Mouse (Mus musculus) intestine, postnatal 0 days (tissue): ENCODE results near the gene Olfr524. TPM values are rescaled to one million over a fixed set of nuclear protein-coding genes. Genes with fewer than 3 reads are reported as not detected.

Experiments used
- ATAC-seq: fragments of 200-750 bp; cut with Nextera tagmentation; 2 replicates; pipeline ENCODE4 v1.8.0; 2017; ENCODE audit warnings: mild to moderate bottlenecking, moderate TSS enrichment, moderate library complexity
- H3K27ac ChIP-seq: fragments of 300-500 bp; sonication (generic); 2 replicates; pipeline ENCODE4 v1.5.1; 2014; ENCODE audit warnings: mild to moderate bottlenecking, low read depth, low read length, moderate library complexity
- H3K27me3 ChIP-seq: fragments of 300-500 bp; sonication (generic); replicated peaks from 2 replicates; pipeline ENCODE4 v1.6.1; 2014; ENCODE audit warnings: low read length, mixed read lengths; ENCODE audit not compliant: control insufficient read depth, insufficient read depth
- H3K36me3 ChIP-seq: fragments of 300-500 bp; sonication (generic); 2 replicates; pipeline ENCODE4 v1.6.1; 2014; ENCODE audit warnings: mild to moderate bottlenecking, moderate library complexity; ENCODE audit not compliant: control insufficient read depth, insufficient read depth
- H3K4me1 ChIP-seq: fragments of 300-500 bp; sonication (generic); replicated peaks from 2 replicates; pipeline ENCODE4 v1.6.1; 2014; ENCODE audit warnings: antibody characterized with exemption, low read length, mixed read lengths; ENCODE audit not compliant: control insufficient read depth, insufficient read depth
- H3K4me2 ChIP-seq: fragments of 300-500 bp; sonication (generic); replicated peaks from 2 replicates; pipeline ENCODE4 v1.6.1; 2014; ENCODE audit warnings: low read depth, mild to moderate bottlenecking, moderate library complexity
- H3K4me3 ChIP-seq: fragments of 300-500 bp; sonication (generic); 2 replicates; pipeline ENCODE4 v1.5.1; 2014; ENCODE audit warnings: low read depth, low read length
- H3K9ac ChIP-seq: fragments of 300-500 bp; sonication (generic); 2 replicates; pipeline ENCODE4 v1.6.1; 2014; ENCODE audit warnings: mild to moderate bottlenecking, low read depth, low read length
- H3K9me3 ChIP-seq: fragments of 300-500 bp; sonication (generic); 2 replicates; pipeline ENCODE4 v1.6.1; 2016; ENCODE audit warnings: mixed run types; ENCODE audit not compliant: control insufficient read depth
- CTCF ChIP-seq: sonication (generic); IDR thresholded peaks from 2 replicates; pipeline ENCODE4 v1.5.1; 2016; ENCODE audit warnings: low read depth, mild to moderate bottlenecking, control low read depth, antibody characterized with exemption, moderate library complexity
- WGBS: fragments of 180-500 bp; shearing (Covaris S2); extraction: QIAGEN DNeasy Blood & Tissue Kit; methylation state at CpG from one replicate; pipeline ENCODE4 v1.1.7; 2014; 5-methylcytosine and 5-hydroxymethylcytosine counted together
- polyA plus RNA-seq: library from polyadenylated mRNA; unstranded; fragments of >200 nt; fragmentation: Nextera tagmentation; extraction: Ambion mirVana; gene quantifications from 2 replicates; pipeline ENCODE4 v1.2.1, GENCODE M21; 2015

Olfr524 gene
- polyA plus RNA-seq, 1 experiment from 2014 or later = not detected

- Histone ChIP-seq H3K9ac (no peak overlapping the region), H3K36me3 (no peaks in the 10 kb centered on the region), H3K4me3 (no peak overlapping the region), H3K4me2 (no peak overlapping the region), H3K27ac (no peak overlapping the region), H3K27me3 (no peaks in the 10 kb centered on the region), H3K4me1 (no peaks in the 10 kb centered on the region), H3K9me3 (no peaks in the 10 kb centered on the region)
- WGBS = 56% methylated on average over 4 of the region's 4 CpGs
- TF ChIP-seq CTCF = peak; percentile 61
- ATAC-seq = no peak
These were observed 17.1 kb downstream of the Olfr524 start for GRCm38 (mm10) chr7:140188391-140189328.

DNA sequence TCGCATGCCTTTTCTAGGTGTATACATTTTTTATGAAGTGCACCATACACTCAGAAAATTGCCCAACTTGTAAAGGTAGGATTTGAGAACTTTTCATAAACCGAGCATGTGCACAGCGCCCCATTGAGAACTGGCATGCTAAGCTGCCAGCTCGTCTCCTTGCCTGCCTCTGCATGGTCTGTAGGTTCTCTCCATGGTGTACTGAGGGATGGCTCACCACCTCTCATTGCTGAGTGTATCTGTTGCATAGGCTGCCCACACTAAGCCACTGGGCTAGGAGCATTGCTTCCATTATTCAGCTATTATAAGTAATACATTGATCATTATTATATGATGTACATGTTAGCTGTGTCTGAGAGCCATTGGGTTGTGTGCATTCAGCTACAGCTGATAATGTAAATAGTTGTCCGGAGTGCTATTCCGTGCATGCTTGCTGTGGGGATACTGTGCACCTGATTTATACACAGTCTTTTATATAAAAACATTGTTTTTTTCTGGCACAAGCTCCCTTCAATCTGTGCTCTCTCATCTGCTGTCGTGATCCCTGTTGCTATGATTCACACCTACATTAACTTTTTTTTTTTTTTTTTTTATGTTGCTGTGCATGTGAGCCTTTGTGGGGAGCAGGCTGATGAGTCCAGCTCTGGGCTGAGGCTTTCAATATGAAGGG lies 17.9 kb downstream of the Olfr524 start:
- Histone ChIP-seq H3K27me3 (no peaks in the 10 kb centered on the region), H3K4me1 (no peaks in the 10 kb centered on the region), H3K4me2 (no peak overlapping the region), H3K4me3 (no peak overlapping the region), H3K36me3 (no peaks in the 10 kb centered on the region), H3K27ac (no peak overlapping the region), H3K9me3 (no peaks in the 10 kb centered on the region), H3K9ac (no peak overlapping the region)
- no peak for ATAC-seq
- 82% methylated on average over 7 of the region's 7 CpGs for WGBS
- TF ChIP-seq CTCF = no peak

- 63% methylated on average over 18 of the region's 18 CpGs for WGBS
These were observed 18.8 kb downstream of the Olfr524 start for GRCm38 (mm10) chr7:140186646-140187620.

GRCm38 (mm10) chr7:140184206-140184605 lies 21.6 kb downstream of the Olfr524 start:
- no peak for ATAC-seq
- Histone ChIP-seq H3K4me3 (no peak overlapping the region), H3K4me2 (no peak overlapping the region), H3K27ac (no peak overlapping the region), H3K4me1 (no peaks in the 10 kb centered on the region), H3K36me3 (no peaks in the 10 kb centered on the region), H3K9me3 (no peaks in the 10 kb centered on the region), H3K9ac (no peak overlapping the region), H3K27me3 (no peaks in the 10 kb centered on the region)
- 82% methylated on average over 4 of the region's 4 CpGs for WGBS
- TF ChIP-seq CTCF = no peak

More at GRCm38 (mm10) chr7:140186646-140187620, 18.8 kb downstream of the Olfr524 start:
- peak; percentile 72 for TF ChIP-seq CTCF
- Histone ChIP-seq H3K36me3 (no peaks in the 10 kb centered on the region), H3K9ac (no peak overlapping the region), H3K9me3 (no peaks in the 10 kb centered on the region), H3K27ac (no peak overlapping the region), H3K4me3 (no peak overlapping the region), H3K27me3 (no peaks in the 10 kb centered on the region), H3K4me2 (no peak overlapping the region), H3K4me1 (no peaks in the 10 kb centered on the region)
- ATAC-seq = no peak

DNA sequence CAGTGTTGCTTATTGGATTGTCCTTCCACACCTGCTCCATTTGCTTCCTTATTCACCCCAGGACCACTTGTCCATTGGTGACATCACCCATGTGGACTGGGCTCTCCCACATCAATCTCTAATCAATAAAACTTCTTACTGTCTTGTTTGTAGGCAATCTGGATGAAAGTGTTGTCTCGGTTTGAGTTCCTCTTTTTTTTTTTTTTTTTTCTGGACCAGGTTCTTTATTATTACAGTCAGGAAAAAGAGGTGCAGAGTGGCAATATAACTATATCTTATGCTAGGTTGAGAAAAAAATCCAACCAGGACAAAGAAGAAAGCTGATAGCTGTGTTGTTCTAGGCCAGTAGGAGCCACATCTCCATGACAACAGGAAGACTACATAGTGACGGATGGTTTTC lies 25.1 kb downstream of the Olfr524 start:
- Histone ChIP-seq H3K4me3 (no peak overlapping the region), H3K27ac (no peak overlapping the region), H3K9ac (no peak overlapping the region), H3K9me3 (no peaks in the 10 kb centered on the region), H3K4me1 (no peaks in the 10 kb centered on the region), H3K4me2 (no peak overlapping the region), H3K36me3 (no peaks in the 10 kb centered on the region), H3K27me3 (no peaks in the 10 kb centered on the region)
- TF ChIP-seq CTCF = no peak
- WGBS = 67% methylated on average over 2 of the region's 2 CpGs
- no peak for ATAC-seq
